Mouse (Mus musculus) erythroblast, embryonic 14.5 days (primary cell): ENCODE data around the gene Nt5c1a. TPM values are rescaled to one million over a fixed set of nuclear protein-coding genes. Genes with fewer than 3 reads are reported as not detected.

Experiments used
- H3K27me3 ChIP-seq: 2 replicates; pipeline ENCODE4 v1.6.1; 2012; ENCODE audit warnings: inconsistent platforms; ENCODE audit not compliant: control insufficient read depth
- H3K36me3 ChIP-seq: 2 replicates; pipeline ENCODE4 v1.6.1; 2012; ENCODE audit warnings: mild to moderate bottlenecking, inconsistent platforms; ENCODE audit not compliant: control insufficient read depth
- H3K4me1 ChIP-seq: 2 replicates; pipeline ENCODE4 v1.6.1; 2012; ENCODE audit warnings: inconsistent platforms; ENCODE audit not compliant: control insufficient read depth
- H3K4me3 ChIP-seq: replicated peaks from 2 replicates; pipeline ENCODE3; 2012; ENCODE audit warnings: moderate library complexity, mild to moderate bottlenecking, inconsistent platforms
- H3K9me3 ChIP-seq: 2 replicates; pipeline ENCODE4 v1.6.1; 2012; ENCODE audit warnings: low read length, inconsistent platforms, mixed read lengths; ENCODE audit not compliant: control insufficient read depth
- GATA1 ChIP-seq: IDR thresholded peaks from 2 replicates; pipeline ENCODE4 v1.6.1; 2012; ENCODE audit warnings: low read length, inconsistent platforms, mixed read lengths
- TAL1 ChIP-seq: IDR thresholded peaks from 3 replicates; pipeline ENCODE4 v1.6.1; 2012; ENCODE audit warnings: low read length, inconsistent platforms, mixed read lengths
- polyA plus RNA-seq: library from polyadenylated mRNA; stranded (reverse); fragments of >175 nt; gene quantifications from 2 replicates; pipeline ENCODE4 v1.2.3, GENCODE M21; 2012

Nt5c1a gene
- polyA plus RNA-seq, 1 experiment: not detected

GRCm38 (mm10) chr4:123164157-123164556, 37.1 kb upstream of the Nt5c1a start:
- H3K4me1 ChIP-seq: peaks cover 3% of the 10 kb centered on the region
- no peaks in the 10 kb centered on the region for H3K9me3 ChIP-seq
- H3K36me3 ChIP-seq: no peaks in the 10 kb centered on the region
- TF ChIP-seq GATA1: no peak
- no peak for TF ChIP-seq TAL1
- no peak overlapping the region for H3K4me3 ChIP-seq
- peaks cover 22% of the 10 kb centered on the region for H3K27me3 ChIP-seq

- peaks cover 37% of the 10 kb centered on the region for H3K27me3 ChIP-seq
- no peaks in the 10 kb centered on the region for H3K36me3 ChIP-seq
- no peak for TF ChIP-seq TAL1
- no peak for TF ChIP-seq GATA1
- H3K4me1 ChIP-seq: no peaks in the 10 kb centered on the region
- H3K4me3 ChIP-seq: no peak overlapping the region
- no peaks in the 10 kb centered on the region for H3K9me3 ChIP-seq
Measured at GRCm38 (mm10) chr4:123171811-123172210, 29.5 kb upstream of the Nt5c1a start.

DNA sequence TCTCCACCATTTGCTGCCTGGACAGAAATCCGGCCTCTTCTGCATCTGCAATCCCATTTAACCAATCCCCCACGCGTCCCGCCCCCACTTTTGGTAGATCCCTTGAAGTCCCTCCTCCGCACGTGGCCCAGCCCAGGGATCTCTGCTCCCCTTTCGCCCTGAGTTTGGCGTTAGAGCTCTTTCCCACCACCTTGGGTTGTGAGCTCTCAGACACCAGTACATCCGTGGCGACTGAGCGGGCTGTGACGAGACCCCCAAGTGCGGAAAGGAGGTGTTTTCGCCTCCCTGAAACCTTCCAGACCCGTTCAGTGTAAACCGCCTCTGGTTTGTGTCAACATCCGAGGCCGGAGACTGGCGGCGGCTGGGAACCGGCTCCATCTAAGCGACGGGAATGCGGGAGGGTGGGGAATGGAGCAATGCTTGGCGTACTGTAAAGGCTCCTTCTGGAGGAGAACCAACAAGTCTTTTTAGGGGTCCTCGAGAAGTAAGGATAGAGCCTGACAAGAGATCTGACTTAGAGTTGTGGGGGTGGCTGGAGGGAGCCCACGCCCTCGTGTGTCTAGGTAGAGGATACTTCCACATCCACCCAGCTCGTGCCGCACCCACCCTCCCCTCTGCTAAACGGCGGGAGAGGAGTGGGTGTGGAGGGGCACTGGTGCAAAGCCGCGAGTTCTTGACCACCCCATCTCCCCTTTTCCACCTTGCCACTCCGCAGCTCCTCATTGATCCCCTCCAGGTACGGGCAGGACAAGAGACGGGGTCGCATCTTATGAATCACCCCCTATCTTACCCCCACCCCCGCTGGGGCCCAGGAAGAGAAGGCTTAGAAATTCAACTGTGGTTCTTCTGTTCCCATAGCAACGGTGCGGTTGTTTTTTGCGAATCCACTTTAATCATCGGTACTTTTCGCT, 18.7 kb upstream of the Nt5c1a start, which contains the start of gene Hpcal4:
Gene Hpcal4, plus strand, starts transcription at position 900 of the 911 bp plus-strand sequence.
- Histone ChIP-seq H3K9me3 (no peaks in the 10 kb centered on the region; the same call in 1 of the 2 replicates), H3K4me3 (no peak within 1 kb of the TSS), H3K36me3 (no peaks in the 10 kb centered on the region), H3K27me3 (peaks cover 79% of the 10 kb centered on the region), H3K4me1 (peaks cover 5% of the 10 kb centered on the region)
- TF ChIP-seq GATA1: no peak
- TF ChIP-seq TAL1: no peak

DNA sequence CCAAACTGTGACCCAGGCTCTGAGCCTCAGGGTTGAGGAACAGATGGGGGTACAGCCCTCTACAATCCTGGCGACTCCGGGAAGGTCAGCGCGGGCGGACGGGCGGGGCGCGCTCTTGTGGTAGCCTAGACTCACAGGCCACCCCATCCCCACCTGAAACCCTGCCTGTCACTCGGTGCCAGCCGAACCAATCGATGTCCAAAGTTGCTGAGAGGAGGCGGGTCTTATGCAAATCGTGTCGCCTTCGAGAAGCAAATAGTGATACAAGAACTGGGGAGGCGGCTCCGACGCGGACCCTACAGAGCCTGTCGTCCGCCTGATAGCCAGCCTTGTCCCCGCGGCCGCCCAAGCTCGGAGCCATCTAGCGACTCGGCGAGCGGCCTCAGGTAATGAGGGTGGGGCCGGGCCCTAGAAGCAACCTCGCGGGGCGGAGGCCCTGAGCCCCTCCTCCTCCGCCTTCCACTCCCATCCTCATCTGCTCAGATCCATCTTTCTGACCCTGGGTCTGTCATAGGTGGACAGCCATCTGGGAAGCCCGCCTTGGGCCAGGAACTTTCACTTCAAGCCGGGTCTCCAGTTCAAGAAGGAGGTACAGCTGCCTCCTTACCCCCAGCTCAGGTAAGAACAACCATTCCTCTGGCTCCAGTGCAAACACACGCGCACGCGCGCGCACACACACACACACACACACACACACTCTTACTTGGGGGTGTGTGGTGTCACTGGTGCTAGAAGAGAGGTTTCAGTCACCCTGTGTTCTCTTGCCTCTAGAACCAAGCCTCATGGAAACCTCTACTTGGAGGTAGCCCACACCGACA, 17.9 kb upstream of the Nt5c1a start:
- Histone ChIP-seq H3K36me3 (no peaks in the 10 kb centered on the region), H3K4me1 (peaks cover 5% of the 10 kb centered on the region), H3K4me3 (no peak overlapping the region), H3K27me3 (peaks cover 76% of the 10 kb centered on the region), H3K9me3 (no peaks in the 10 kb centered on the region; the same call in 1 of the 2 replicates)
- TF ChIP-seq TAL1 (no peak), GATA1 (no peak)

GRCm38 (mm10) chr4:123184816-123185215, 16.5 kb upstream of the Nt5c1a start:
- H3K9me3 ChIP-seq: no peaks in the 10 kb centered on the region; the same call in 1 of the 2 replicates
- H3K4me3 ChIP-seq: no peak overlapping the region
- no peaks in the 10 kb centered on the region for H3K36me3 ChIP-seq
- peaks cover 67% of the 10 kb centered on the region for H3K27me3 ChIP-seq
- peaks cover 5% of the 10 kb centered on the region for H3K4me1 ChIP-seq
- TF ChIP-seq GATA1 (no peak), TAL1 (no peak)

DNA sequence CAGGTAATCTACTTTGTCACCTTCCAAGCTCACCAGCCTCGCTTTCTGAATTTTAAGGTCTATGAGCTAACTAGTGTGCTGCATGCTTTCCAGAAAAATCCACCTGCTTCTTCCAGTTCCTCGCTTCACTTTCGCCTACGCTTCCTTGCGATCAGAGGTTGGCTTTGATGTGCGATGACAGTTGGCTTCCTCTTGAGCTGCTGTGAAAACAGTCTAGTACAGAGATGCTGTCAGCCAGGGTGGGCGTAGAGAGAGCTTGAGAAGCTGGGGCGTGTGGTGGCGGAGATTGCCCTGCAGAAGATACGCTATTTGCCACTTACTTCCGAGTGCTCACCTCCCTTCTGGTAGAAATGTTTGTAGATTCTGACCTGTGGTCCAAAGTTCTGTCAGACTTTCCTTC, 9.0 kb upstream of the Nt5c1a start:
- no peak for TF ChIP-seq GATA1
- TF ChIP-seq TAL1: no peak
- no peaks in the 10 kb centered on the region for H3K4me1 ChIP-seq
- no peaks in the 10 kb centered on the region for H3K36me3 ChIP-seq
- H3K27me3 ChIP-seq: peaks cover 27% of the 10 kb centered on the region
- H3K9me3 ChIP-seq: no peaks in the 10 kb centered on the region
- no peak overlapping the region for H3K4me3 ChIP-seq

DNA sequence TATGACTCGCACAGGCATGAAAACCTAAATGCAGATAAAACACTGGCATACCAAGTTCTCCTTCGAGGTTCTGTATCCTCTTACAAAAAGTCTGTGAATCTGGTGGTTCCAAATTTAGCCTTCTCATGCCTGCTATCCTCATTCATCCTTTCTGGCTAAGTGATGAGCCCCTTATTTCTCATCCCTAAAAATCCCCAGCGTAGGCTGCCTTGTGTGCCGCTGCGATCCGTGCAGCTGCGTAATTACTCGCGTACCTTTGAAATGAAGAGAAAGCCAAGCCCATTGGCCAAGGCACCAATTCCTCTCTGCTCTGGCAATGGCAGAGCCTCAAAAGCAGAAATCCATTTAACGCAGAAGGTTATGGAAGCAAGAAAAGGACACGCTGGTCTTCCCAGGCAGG, 7.5 kb upstream of the Nt5c1a start:
- TF ChIP-seq GATA1 (no peak), TAL1 (no peak)
- H3K9me3 ChIP-seq: no peaks in the 10 kb centered on the region
- no peaks in the 10 kb centered on the region for H3K36me3 ChIP-seq
- no peaks in the 10 kb centered on the region for H3K4me1 ChIP-seq
- H3K4me3 ChIP-seq: no peak overlapping the region
- H3K27me3 ChIP-seq: peaks cover 41% of the 10 kb centered on the region

DNA sequence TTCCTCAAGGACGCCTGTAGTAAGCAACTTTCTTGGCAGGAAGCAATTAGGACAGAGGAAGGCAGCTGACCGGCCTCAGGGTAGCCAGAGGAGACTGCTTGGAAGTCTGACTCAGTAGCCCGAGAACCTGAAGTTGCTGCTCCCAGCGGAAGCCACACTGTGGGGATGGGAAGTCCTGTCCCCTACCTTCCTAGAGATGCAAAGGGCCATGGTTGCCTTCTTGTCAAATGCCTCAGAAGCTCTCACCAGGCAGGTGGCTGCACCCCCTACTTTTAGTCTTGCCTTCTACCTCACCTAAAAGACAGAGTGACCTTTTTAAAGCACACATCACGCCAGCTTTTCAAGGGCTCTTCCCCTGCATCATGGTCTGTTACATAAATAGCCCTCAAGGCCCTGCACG, 4.6 kb upstream of the Nt5c1a start:
- no peaks in the 10 kb centered on the region for H3K9me3 ChIP-seq
- H3K4me1 ChIP-seq: no peaks in the 10 kb centered on the region
- H3K27me3 ChIP-seq: peaks cover 65% of the 10 kb centered on the region

GRCm38 (mm10) chr4:123200771-123201185, 526 bp upstream of the Nt5c1a start:
- H3K4me3 ChIP-seq: no peak overlapping the region
- H3K4me1 ChIP-seq: no peaks in the 10 kb centered on the region
- H3K9me3 ChIP-seq: no peaks in the 10 kb centered on the region; the same call in 1 of the 2 replicates
- peaks cover 72% of the 10 kb centered on the region for H3K27me3 ChIP-seq
- no peaks in the 10 kb centered on the region for H3K36me3 ChIP-seq
- TF ChIP-seq TAL1 (no peak), GATA1 (no peak)

More for the DNA sequence above, 4.6 kb upstream of the Nt5c1a start:
- Histone ChIP-seq H3K4me3 (no peak overlapping the region), H3K36me3 (no peaks in the 10 kb centered on the region)
- TF ChIP-seq TAL1 (no peak), GATA1 (no peak)
